Mouse (Mus musculus): ENCODE data around the gene Dcun1d1. TPM values are rescaled to one million over a fixed set of nuclear protein-coding genes. Genes with fewer than 3 reads are reported as not detected.

The Dcun1d1 gene
- polyA plus RNA-seq, 1 experiment from 2014 or later: 86.7 TPM

- Histone ChIP-seq H3K4me3 (ENCODE audit: low read depth, low read length) (no peak overlapping the region), H3K27me3 (ENCODE audit: control insufficient read depth, insufficient read depth, low read length) (no peaks in the 10 kb centered on the region), H3K36me3 (ENCODE audit: control insufficient read depth, insufficient read depth, low read length) (peaks cover 8% of the 10 kb centered on the region), H3K9me3 (replicated peaks; ENCODE audit: control insufficient read depth, low read length) (no peaks in the 10 kb centered on the region), H3K4me2 (no peak overlapping the region), H3K4me1 (ENCODE audit: control insufficient read depth, insufficient read depth, low read length) (no peaks in the 10 kb centered on the region), H3K27ac (ENCODE audit: low read depth, low read length) (no peak overlapping the region), H3K9ac (ENCODE audit: low read depth, low read length) (no peak overlapping the region)
- 82% methylated on average over 5 of the region's 5 CpGs for WGBS (ENCODE audit: insufficient replicate concordance)
- ATAC-seq (replicated peaks; ENCODE audit: insufficient number of reproducible peaks, low FRiP score, low TSS enrichment): no peak
Observed at GRCm38 (mm10) chr3:35963921-35964320, 26.7 kb upstream of the Dcun1d1 start.

DNA sequence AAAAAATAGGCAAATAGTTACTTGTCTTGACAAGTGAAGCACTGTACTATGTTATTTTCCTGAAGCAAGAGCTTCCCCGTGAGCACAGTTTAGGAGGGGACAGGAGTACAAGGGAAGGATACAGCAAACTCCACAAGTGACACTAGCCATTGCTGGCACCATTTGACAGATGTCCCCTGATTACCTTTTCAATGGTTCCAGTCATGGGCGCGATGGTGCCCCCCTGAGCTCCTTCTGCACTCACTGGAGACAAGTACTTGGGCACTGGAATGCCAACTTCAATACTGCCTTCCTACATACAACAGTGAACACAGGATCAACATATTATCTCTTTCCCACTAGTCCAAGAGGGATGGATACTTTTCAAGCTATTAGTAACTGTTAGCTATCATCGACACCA lies 26.2 kb upstream of the Dcun1d1 start:
- Histone ChIP-seq H3K4me2 (no peak overlapping the region), H3K4me3 (ENCODE audit: low read depth, low read length) (no peak overlapping the region), H3K27ac (ENCODE audit: low read depth, low read length) (no peak overlapping the region), H3K4me1 (ENCODE audit: control insufficient read depth, insufficient read depth, low read length) (no peaks in the 10 kb centered on the region), H3K36me3 (ENCODE audit: control insufficient read depth, insufficient read depth, low read length) (peaks cover 8% of the 10 kb centered on the region; the same call in 1 of the 2 replicates), H3K27me3 (ENCODE audit: control insufficient read depth, insufficient read depth, low read length) (no peaks in the 10 kb centered on the region), H3K9me3 (replicated peaks; ENCODE audit: control insufficient read depth, low read length) (no peaks in the 10 kb centered on the region), H3K9ac (ENCODE audit: low read depth, low read length) (no peak overlapping the region)
- no peak for ATAC-seq (replicated peaks; ENCODE audit: insufficient number of reproducible peaks, low FRiP score, low TSS enrichment)
- 92% methylated on average over 4 of the region's 4 CpGs for WGBS (ENCODE audit: insufficient replicate concordance)

- WGBS (ENCODE audit: insufficient replicate concordance): 81% methylated on average over 5 of the region's 5 CpGs
- Histone ChIP-seq H3K9me3 (replicated peaks; ENCODE audit: control insufficient read depth, low read length) (no peaks in the 10 kb centered on the region), H3K4me3 (ENCODE audit: low read depth, low read length) (no peak overlapping the region), H3K27ac (ENCODE audit: low read depth, low read length) (no peak overlapping the region), H3K27me3 (ENCODE audit: control insufficient read depth, insufficient read depth, low read length) (no peaks in the 10 kb centered on the region), H3K4me2 (no peak overlapping the region), H3K4me1 (ENCODE audit: control insufficient read depth, insufficient read depth, low read length) (no peaks in the 10 kb centered on the region), H3K9ac (ENCODE audit: low read depth, low read length) (no peak overlapping the region), H3K36me3 (ENCODE audit: control insufficient read depth, insufficient read depth, low read length) (peaks cover 8% of the 10 kb centered on the region; the same call in 1 of the 2 replicates)
- no peak for ATAC-seq (replicated peaks; ENCODE audit: insufficient number of reproducible peaks, low FRiP score, low TSS enrichment)
Observed at GRCm38 (mm10) chr3:35962967-35963366, 25.7 kb upstream of the Dcun1d1 start.

- Histone ChIP-seq H3K4me2 (no peak overlapping the region), H3K36me3 (ENCODE audit: control insufficient read depth, insufficient read depth, low read length) (0 out of 2 replicates have a peak, but pooled peaks cover 3% of the 10 kb centered on the region), H3K9ac (ENCODE audit: low read depth, low read length) (no peak overlapping the region), H3K27ac (ENCODE audit: low read depth, low read length) (no peak overlapping the region), H3K4me3 (ENCODE audit: low read depth, low read length) (no peak overlapping the region), H3K9me3 (replicated peaks; ENCODE audit: control insufficient read depth, low read length) (no peaks in the 10 kb centered on the region), H3K4me1 (ENCODE audit: control insufficient read depth, insufficient read depth, low read length) (no peaks in the 10 kb centered on the region), H3K27me3 (ENCODE audit: control insufficient read depth, insufficient read depth, low read length) (no peaks in the 10 kb centered on the region)
- no peak for ATAC-seq (replicated peaks; ENCODE audit: insufficient number of reproducible peaks, low FRiP score, low TSS enrichment)
- 86% methylated on average over 3 of the region's 3 CpGs for WGBS (ENCODE audit: insufficient replicate concordance)
Observed at GRCm38 (mm10) chr3:35957230-35957629, 20.0 kb upstream of the Dcun1d1 start.

GRCm38 (mm10) chr3:35954901-35955575 lies 17.8 kb upstream of the Dcun1d1 start:
- ATAC-seq (replicated peaks; ENCODE audit: insufficient number of reproducible peaks, low FRiP score, low TSS enrichment): no peak
- 80% methylated on average over 11 of the region's 11 CpGs for WGBS (ENCODE audit: insufficient replicate concordance)
- Histone ChIP-seq H3K9me3 (replicated peaks; ENCODE audit: control insufficient read depth, low read length) (no peaks in the 10 kb centered on the region), H3K4me2 (no peak overlapping the region), H3K27ac (ENCODE audit: low read depth, low read length) (no peak overlapping the region), H3K4me1 (ENCODE audit: control insufficient read depth, insufficient read depth, low read length) (no peaks in the 10 kb centered on the region), H3K27me3 (ENCODE audit: control insufficient read depth, insufficient read depth, low read length) (no peaks in the 10 kb centered on the region), H3K36me3 (ENCODE audit: control insufficient read depth, insufficient read depth, low read length) (no peaks in the 10 kb centered on the region), H3K9ac (ENCODE audit: low read depth, low read length) (no peak overlapping the region), H3K4me3 (ENCODE audit: low read depth, low read length) (no peak overlapping the region)

GRCm38 (mm10) chr3:35953816-35954215 lies 16.6 kb upstream of the Dcun1d1 start:
- no peak for ATAC-seq (replicated peaks; ENCODE audit: insufficient number of reproducible peaks, low FRiP score, low TSS enrichment)
- Histone ChIP-seq H3K4me3 (ENCODE audit: low read depth, low read length) (no peak overlapping the region), H3K9ac (ENCODE audit: low read depth, low read length) (no peak overlapping the region), H3K27me3 (ENCODE audit: control insufficient read depth, insufficient read depth, low read length) (no peaks in the 10 kb centered on the region), H3K36me3 (ENCODE audit: control insufficient read depth, insufficient read depth, low read length) (no peaks in the 10 kb centered on the region), H3K4me1 (ENCODE audit: control insufficient read depth, insufficient read depth, low read length) (no peaks in the 10 kb centered on the region), H3K9me3 (replicated peaks; ENCODE audit: control insufficient read depth, low read length) (no peaks in the 10 kb centered on the region), H3K27ac (ENCODE audit: low read depth, low read length) (no peak overlapping the region), H3K4me2 (no peak overlapping the region)
- WGBS (ENCODE audit: insufficient replicate concordance): 78% methylated on average over 6 of the region's 6 CpGs

DNA sequence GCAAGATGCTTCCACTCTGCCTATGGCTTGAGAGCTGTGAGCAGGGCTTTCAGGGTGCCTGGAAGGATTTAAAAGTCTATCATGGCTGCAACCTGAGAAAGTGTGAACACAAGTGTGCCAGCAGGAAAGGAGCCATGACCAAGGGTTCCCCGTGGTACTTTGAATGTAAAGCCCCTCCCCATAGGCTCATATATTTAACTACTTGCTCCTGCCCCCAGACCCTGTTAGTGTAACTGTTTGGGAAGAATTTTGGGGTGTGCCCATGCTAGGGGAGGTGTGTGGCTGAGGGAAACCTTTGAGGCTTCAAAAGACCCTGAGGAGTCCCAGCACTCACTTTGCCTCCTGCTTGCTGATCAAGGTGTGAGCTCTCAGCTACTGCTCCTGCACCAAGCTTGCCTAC lies 15.9 kb upstream of the Dcun1d1 start:
- Histone ChIP-seq H3K36me3 (ENCODE audit: control insufficient read depth, insufficient read depth, low read length) (no peaks in the 10 kb centered on the region), H3K4me2 (no peak overlapping the region), H3K4me1 (ENCODE audit: control insufficient read depth, insufficient read depth, low read length) (no peaks in the 10 kb centered on the region), H3K4me3 (ENCODE audit: low read depth, low read length) (no peak overlapping the region), H3K9me3 (replicated peaks; ENCODE audit: control insufficient read depth, low read length) (no peaks in the 10 kb centered on the region), H3K27me3 (ENCODE audit: control insufficient read depth, insufficient read depth, low read length) (no peaks in the 10 kb centered on the region), H3K9ac (ENCODE audit: low read depth, low read length) (no peak overlapping the region), H3K27ac (ENCODE audit: low read depth, low read length) (no peak overlapping the region)
- whole genome bisulfite sequencing (ENCODE audit: insufficient replicate concordance): 38% methylated on average over 1 of the region's 1 CpGs
- no peak for ATAC-seq (replicated peaks; ENCODE audit: insufficient number of reproducible peaks, low FRiP score, low TSS enrichment)

DNA sequence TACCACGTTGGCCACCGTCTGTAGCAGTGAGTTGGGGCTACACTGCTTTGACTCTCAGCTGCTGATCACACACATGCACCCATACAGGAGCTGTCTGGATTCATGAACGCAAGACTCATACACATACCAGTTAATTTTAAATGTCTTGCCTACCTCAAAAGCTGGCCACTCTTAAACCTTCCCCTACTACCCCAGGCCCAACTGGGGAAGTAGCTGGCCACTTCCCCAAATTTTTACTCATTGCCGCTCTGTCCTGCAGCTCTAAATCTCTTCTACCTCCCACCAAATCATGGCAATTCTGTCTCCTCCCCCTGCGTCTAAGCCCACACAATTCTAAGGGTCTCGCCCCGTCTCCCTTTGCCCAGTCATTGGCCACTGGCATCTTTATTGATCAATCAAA lies 11.0 kb upstream of the Dcun1d1 start:
- no peak overlapping the region for H3K4me3 ChIP-seq (ENCODE audit: low read depth, low read length)
- 81% methylated on average over 7 of the region's 7 CpGs for WGBS (ENCODE audit: insufficient replicate concordance)
- H3K9ac ChIP-seq (ENCODE audit: low read depth, low read length): no peak overlapping the region
- H3K36me3 ChIP-seq (ENCODE audit: control insufficient read depth, insufficient read depth, low read length): no peaks in the 10 kb centered on the region
- H3K4me2 ChIP-seq: no peak overlapping the region
- no peak overlapping the region for H3K27ac ChIP-seq (ENCODE audit: low read depth, low read length)
- no peaks in the 10 kb centered on the region for H3K4me1 ChIP-seq (ENCODE audit: control insufficient read depth, insufficient read depth, low read length)
- H3K27me3 ChIP-seq (ENCODE audit: control insufficient read depth, insufficient read depth, low read length): no peaks in the 10 kb centered on the region
- no peaks in the 10 kb centered on the region for H3K9me3 ChIP-seq (replicated peaks; ENCODE audit: control insufficient read depth, low read length)
- ATAC-seq (replicated peaks; ENCODE audit: insufficient number of reproducible peaks, low FRiP score, low TSS enrichment): no peak

DNA sequence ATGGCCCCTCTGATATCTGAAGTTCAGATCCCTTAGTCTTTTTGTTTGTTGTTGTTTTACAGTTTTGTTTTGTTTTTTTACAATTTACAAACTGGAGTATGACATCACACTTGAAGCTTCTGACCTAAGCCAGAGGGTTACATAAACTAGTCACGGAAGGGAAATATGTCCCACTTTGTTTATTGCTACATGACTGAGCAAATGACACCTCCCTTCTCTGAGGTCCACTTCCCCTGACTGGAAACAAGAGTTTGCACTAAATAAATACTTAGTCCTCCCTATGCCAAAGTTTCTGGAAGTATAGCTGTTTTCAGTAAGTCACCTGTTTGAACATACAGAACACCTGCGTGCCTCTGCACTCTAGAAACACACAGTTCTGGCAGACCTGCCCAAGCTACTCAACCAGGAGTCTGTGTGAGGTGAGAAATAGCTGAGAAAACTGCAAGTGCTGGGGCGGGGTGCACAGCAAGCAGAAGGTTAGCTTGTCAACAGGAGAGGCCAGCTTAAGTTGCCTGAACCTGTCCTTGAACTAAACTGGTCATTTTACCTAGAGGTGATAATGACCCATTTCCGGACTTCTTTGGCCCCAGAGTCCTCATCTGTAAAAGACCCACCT lies 3.4 kb upstream of the Dcun1d1 start:
- 84% methylated on average over 4 of the region's 4 CpGs for WGBS (ENCODE audit: insufficient replicate concordance)
- Histone ChIP-seq H3K27me3 (ENCODE audit: control insufficient read depth, insufficient read depth, low read length) (no peaks in the 10 kb centered on the region), H3K27ac (ENCODE audit: low read depth, low read length) (no peak overlapping the region), H3K4me3 (ENCODE audit: low read depth, low read length) (no peak overlapping the region), H3K36me3 (ENCODE audit: control insufficient read depth, insufficient read depth, low read length) (no peaks in the 10 kb centered on the region), H3K9me3 (replicated peaks; ENCODE audit: control insufficient read depth, low read length) (no peaks in the 10 kb centered on the region), H3K4me2 (no peak overlapping the region), H3K4me1 (ENCODE audit: control insufficient read depth, insufficient read depth, low read length) (0 out of 2 replicates have a peak, but pooled peaks cover 2% of the 10 kb centered on the region), H3K9ac (ENCODE audit: low read depth, low read length) (no peak overlapping the region)
- no peak for ATAC-seq (replicated peaks; ENCODE audit: insufficient number of reproducible peaks, low FRiP score, low TSS enrichment)
